Mouse (Mus musculus): ENCODE data around the gene Zfp629.

Zfp629 gene

DNA sequence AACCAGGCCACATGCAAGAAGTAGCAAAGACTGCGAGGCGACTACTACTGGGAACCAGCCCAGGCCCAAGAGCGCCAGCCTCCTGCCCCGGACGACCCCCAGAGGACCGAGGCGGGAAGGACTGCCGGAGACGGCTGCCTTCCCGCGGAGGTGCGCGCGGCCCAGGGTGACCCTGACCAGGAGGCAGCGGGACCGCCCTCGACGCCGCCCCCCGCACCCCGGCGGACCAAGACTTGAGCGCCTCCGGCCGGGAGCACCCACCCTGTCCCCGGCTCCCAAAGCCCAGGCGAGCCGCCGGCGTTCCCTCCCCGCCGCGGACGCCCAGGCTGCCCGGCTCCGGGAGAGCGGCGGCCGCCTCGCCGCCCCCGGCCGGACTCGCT, 1.1 kb downstream of the Zfp629 start:
- DNase-seq (ENCODE audit: low read depth, low spot score) = peak; percentile 38

DNA sequence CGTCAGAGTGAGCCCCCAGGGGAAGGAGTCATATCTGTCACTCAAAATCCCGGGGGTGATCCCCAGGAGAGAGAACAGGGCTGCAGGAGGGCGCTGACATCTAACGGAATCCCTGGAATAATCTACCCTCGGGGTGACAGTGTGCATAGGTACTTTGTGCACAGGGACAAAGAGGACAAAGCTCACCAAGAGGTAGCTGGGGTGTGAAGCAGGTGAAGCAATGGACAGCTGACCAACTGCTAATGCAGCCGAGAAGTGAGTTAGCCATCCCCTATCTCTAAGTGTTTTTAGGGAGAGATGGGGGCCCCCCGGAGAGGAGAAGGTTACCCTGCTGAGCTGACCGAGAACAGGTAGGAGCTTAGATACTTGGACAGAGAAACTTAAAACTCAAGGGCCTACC, 1.5 kb downstream of the Zfp629 start:
- DNase-seq (ENCODE audit: low read depth, low spot score) = no peak

DNA sequence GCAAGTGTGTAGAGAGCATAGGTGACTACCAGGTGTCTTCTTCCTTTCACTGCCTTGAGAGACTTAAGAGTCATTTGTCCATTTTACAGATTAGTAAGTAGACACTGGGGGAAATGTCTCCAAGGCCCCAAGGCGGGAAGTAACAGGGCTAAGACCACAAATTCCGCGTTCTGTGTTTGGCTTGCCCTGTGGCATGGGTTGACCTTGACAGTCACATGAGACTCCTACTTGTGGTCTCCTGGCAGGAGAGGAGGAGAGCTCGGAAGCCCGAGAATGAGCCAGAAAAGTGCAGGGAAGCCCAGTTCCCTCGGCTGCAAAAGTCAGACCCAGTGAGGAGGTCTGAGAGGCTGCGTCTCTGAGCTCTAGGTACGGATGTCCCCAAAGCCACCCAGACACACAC, 2.1 kb downstream of the Zfp629 start:
- DNase-seq (ENCODE audit: low read depth, low spot score) = no peak

DNA sequence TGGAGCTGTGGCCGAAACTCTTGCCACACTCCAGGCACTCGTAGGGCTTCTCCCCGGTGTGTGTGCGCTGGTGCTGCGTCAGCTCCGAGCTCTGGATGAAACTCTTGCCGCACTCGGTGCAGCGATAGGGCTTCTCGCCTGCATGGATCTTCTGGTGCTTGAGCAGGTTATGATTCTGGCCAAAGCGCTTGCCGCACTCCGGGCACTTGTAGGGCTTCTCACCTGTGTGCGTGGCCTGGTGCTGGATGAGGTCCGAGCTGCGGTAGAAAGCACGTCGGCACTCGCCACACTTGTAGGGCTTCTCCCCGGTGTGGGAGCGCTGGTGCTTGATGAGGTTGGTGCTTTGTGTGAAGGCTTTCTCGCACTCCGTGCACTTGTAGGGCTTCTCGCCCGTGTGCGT, 4.0 kb downstream of the Zfp629 start:
- DNase-seq (ENCODE audit: low read depth, low spot score) = no peak

DNA sequence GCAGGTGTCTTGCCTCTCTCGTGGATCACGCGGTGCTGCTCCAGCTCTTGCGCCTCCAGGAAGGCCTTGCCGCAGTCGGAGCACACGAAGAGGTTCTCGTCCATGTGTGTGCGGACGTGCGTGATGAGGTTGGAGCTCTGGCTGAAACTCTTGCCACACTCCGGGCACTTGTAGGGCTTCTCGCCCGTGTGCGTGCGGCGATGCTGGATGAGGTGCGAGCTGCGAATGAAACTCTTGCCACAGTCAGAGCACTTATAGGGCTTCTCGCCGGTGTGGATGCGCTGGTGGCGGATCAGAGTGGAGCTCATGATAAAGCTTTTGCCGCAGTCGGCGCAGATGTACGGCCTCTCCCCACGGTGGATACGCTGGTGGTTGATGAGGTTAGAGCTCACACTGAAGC, 4.6 kb downstream of the Zfp629 start:
- DNase-seq (ENCODE audit: low read depth, low spot score) = no peak

DNA sequence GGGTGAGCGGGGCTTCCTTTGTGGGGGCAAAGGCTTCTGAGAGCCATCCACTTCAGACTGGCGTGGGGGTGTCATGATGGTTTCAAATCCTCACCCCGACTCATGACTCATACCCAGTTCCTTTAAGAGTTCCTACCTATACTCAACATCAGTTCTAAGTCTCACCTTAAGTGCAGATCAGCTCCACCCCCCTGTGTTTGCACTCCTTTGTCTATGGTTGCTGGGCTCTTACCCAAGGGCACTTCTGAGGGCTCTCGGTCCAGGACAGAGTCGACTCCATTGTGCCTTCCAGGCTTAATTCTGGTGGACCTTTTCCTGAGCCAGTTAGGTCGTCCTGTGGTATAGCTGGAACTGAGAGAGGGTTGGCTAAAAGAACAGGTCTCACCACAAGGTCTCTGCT, 8.4 kb downstream of the Zfp629 start:
- no peak for DNase-seq (ENCODE audit: low read depth, low spot score)

DNA sequence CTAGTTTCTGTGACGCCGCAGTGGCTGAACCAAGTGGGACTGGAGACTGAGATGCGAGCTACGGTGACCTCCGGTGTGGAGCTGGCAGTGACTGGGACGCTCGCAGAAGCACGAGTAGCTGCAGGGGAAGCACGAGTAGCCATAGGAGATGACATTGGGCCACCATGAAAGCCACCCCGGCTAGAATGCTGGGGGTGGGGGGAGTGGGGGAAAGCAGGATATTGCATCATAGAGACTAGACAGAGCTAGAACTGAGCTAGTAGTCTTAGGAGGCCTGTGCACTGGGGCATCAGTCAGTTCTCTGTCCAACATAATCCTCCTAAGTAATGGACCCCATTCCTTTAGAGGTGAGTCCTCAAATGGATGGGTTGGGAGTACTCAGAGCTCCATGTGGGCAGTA, 11.3 kb downstream of the Zfp629 start:
- DNase-seq (ENCODE audit: low read depth, low spot score) = no peak

DNA sequence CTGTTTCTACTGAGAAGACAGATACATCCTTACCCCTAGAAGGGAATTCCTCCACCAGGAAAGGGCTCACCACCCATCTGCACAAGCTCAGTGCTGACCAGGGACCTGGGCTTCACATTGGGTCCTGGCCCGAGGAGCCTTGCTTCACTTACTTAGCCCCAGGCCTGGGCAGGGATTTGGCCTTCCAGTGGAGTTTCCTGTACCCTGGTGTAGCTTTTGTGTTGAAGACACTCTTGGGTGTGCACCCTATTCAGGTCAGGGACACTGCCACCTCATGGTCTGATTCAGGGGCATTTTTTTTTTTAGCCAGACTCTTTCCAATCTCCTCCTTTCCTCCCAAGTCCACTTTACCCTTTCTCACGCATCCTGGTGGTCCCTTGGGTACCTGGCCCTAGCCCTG, 12.7 kb downstream of the Zfp629 start:
- DNase-seq (ENCODE audit: low read depth, low spot score) = no peak

DNA sequence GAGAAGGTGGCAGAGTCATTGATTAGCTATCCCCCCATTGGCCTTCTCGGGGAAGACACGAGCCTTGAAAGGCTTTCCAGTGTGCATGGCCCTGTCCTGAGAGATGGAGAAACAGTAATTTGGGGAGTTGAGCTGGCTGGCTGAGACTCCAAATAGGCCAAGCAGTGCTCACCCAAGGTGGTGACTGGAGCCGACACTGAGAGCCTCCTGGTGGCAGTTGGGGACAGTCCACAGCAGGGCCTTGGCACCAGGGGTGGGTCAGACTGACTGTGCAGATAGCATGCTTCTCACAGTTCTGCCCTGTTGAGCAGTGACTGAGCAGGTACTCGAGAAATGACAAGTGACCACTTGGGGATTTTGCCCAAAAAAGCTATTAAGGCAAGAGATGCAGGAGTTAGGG, 13.9 kb downstream of the Zfp629 start:
- DNase-seq (ENCODE audit: low read depth, low spot score) = no peak

DNA sequence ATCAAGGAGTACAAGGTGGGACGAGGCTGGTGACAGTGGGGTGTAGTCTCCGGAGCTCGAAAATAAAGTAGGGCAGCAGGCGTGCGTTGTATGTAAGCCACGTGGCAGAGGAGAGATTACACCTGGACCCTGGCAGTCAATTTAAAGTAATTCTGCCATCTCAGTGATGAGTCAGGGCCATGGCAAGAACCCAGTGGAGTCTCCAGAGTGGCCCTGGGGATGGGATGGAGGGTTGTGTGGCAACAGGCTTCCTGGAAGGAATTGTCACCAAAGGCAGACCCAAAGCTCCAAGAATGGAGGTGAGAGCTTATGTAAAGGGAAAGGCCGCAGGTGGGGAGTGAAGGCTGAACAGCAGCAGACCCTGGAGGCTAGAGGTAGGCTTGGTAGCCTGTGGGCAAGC, 15.0 kb downstream of the Zfp629 start:
- no peak for DNase-seq (ENCODE audit: low read depth, low spot score)

DNA sequence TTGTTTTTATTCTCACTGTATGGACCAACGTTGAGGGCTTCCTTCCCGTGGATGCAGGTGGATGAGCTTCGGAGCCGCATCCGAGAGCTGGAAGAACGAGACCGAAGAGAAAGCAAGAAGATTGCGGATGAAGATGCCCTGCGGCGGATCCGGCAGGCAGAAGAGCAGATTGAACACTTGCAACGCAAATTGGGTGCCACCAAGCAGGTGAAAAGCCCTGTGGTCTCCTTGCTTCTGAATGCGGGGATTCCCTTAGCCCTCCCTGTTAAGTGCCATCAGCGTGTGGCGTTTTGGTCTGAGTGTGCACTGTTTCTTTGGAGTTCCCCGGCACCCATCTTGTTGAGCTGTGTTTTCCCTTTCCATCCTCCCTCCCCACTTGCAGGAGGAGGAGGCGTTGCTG, 18.9 kb downstream of the Zfp629 start:
- no peak for DNase-seq (ENCODE audit: low read depth, low spot score)

DNA sequence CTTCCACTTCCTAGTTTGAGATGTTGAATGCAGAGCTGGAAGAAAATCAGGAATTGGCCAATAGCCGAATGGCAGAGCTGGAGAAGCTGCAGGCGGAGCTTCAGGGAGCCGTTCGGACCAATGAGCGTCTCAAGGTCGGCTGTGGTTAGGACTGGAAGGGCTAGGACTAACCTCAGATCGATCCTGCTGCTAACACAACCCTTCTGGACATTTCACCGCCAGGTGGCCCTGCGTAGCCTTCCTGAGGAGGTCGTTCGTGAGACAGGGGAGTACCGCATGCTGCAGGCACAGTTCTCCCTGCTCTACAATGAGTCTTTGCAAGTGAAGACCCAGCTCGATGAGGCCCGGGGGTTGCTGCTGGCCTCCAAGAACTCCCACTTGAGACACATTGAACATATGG, 23.0 kb downstream of the Zfp629 start:
- no peak for DNase-seq (ENCODE audit: low read depth, low spot score)

DNA sequence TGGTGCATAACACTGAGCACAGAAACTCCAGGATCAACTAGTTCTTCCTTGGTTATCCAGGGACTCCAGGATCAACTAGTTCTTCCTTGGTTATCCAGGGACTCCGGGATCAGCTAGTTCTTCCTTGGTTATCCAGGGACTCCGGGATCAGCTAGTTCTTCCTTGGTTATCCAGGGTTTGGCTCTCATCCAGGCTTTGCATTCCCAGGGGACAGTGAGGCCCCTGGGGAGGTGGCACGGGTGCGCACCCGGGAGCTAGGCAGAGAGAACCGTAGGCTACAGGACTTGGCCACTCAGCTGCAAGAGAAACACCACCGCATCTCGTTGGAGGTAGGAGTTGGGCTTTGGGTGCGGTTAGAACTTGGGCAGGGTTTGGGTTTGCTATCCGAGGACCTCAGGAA, 24.5 kb downstream of the Zfp629 start:
- DNase-seq (ENCODE audit: low read depth, low spot score) = no peak

DNA sequence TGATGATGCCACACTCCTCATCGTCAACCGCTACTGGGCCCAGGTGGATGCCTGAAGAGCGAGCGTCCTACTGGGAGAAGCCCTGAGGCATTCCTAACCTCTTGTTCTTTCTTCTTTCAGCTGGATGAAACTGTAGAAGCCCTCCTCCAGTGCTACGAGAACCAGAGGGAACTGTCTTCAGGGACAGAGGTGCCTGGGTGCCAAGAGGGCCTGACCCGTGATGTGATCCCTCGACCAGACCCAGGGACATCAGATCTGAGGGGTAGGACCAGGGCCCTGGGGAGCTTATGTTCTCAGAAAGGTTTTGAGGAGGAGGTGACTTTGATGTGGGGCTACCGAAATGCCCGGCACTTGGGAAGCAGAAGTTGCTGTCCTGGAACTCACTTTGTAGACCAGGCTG, 26.0 kb downstream of the Zfp629 start:
- DNase-seq (ENCODE audit: low read depth, low spot score) = no peak

DNA sequence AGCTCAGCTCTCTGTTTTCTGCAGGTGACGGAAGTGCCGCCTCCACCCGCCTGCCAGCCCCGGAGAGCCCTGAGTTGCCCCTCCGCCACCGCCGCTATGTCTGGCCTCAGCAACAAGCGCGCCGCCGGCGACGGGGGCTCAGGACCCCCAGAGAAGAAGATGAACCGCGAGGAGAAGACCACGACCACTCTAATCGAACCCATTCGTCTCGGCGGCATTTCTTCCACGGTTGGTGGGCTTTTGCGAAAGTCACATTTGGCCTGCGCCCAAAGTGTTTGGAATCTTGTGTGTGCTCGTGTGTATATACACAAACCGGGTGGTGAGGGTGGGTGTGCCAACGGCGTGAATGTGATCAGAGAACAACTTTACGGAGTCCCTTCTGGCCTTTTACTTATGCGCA, 26.7 kb downstream of the Zfp629 start:
- no peak for DNase-seq (ENCODE audit: low read depth, low spot score)

DNA sequence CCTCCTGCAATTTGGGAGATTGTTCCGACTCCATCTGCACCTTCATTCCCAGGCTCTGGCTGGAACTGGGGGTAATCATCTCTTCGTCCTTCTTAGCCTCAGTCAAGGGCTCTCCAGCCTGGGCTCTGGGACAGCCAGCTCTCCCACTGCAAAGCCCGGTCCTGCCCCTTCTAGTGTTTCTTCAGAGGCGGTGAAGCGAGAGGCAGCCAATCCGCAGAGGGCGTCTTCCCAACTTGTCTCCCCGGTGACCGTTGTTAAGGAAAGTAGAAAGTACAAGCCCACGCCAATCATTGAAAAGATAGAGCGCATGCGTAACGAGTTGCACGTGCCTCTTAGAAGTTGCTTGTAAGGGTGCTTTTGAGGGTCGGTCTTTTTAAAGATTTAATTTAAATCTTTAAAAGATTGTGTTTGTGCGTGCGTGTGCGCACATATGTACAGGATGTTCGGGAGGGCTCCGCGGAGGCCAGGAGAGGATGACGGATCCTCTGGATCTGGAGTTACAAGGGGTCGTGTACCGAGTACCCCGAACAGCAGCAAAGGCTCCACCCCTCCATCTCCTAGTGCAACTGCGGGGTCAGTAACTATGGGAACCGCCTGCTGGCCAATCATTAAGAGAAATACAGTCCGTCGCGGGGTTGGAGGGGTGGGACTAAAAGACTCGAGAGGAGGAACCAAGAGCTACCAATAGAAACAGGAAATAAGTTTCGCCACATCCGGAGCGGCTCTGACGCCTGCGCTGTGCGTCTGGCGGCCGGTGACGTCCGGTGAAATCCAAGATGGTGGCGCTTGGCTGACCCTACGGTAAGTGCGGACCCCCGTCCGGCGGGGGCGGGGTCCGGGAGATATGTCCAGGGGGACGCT, 27.4 kb downstream of the Zfp629 start, which contains the start of the genes Ccdc189 and Rnf40:
Gene Ccdc189, minus strand, starts transcription at position 585 of the 861 bp plus-strand sequence.
Gene Rnf40, plus strand, starts transcription at position 757 of the 861 bp plus-strand sequence.
- DNase-seq (ENCODE audit: low read depth, low spot score) = peak; percentile 94

DNA sequence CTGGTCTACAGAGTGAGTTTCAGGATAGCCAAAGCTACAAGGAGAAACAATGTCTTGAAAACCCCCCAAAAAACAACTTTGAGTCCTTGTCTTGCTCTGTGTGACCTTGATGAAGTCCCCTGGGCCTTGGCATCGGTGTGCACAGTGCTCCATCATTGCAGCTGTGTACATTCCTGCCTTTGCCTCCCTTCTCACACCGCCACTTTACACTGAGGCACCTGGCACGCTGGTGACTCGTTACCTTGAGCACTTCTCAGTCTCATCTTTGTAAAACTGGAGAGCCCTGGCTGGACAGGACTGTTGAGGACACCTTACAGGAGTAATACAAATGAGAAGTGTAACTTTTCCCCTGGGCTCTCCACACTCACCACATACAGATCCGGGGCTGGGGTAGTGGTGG, 28.4 kb downstream of the Zfp629 start:
- no peak for DNase-seq (ENCODE audit: low read depth, low spot score)

DNA sequence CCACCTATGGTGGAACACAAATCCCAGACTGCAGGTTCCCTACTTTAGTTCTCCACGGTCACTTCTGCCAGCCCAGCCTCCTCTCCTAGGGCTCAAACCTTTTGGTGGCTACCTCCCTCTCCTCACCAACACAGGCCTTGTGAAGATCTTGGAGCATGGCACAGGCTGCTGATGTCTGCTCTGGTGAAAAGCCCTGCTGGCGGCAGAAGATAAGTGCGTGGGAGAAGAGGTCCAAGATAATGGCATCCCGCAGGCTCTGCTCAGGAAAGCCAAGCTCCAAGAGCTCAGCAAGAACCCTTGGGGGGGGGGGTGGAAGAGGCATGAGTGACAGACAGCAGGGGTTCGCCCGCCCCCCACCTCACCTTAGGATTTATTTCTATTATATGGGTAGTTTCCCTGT, 29.4 kb downstream of the Zfp629 start:
- DNase-seq (ENCODE audit: low read depth, low spot score) = no peak

DNA sequence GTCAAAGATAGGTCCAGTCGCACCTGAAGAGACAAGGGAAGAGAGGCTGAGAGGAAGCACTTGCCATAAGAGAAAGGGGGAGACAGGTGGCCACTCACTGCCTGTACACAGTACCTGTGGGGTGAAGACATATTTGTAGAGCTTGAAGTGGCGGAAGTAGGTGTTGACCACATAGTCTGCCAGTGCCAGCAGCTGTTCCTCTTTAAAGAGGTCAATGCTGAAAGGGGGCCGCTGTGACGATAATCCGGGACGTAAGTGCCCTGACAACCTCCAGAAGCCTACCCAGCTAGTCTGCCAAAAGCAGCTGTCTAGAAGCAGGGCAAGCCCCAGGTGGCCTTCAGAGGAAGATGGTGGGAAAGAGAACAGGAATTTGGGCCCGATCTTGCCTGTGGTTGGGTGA, 30.6 kb downstream of the Zfp629 start:
- DNase-seq (ENCODE audit: low read depth, low spot score) = no peak

DNA sequence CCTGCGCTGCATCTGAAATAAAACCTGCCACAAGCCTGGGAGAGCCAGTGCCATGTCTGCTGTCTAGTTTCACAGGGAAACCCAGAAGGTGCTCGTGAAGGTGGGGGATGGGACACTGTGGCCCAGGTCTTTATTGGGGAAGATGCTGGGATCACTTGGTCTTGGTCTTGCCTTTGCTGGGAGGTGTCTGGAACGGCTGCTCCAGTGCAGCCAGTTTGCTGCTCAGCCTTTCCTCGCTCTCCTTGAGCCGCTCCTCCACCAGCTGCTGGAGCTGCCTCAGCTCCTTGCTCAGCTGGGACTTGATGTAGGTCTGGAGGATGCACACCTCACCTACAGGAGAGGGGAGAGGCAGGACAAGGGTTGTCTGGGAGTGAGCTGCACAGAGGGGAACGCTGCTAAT, 32.3 kb downstream of the Zfp629 start:
- DNase-seq (ENCODE audit: low read depth, low spot score) = no peak

DNA sequence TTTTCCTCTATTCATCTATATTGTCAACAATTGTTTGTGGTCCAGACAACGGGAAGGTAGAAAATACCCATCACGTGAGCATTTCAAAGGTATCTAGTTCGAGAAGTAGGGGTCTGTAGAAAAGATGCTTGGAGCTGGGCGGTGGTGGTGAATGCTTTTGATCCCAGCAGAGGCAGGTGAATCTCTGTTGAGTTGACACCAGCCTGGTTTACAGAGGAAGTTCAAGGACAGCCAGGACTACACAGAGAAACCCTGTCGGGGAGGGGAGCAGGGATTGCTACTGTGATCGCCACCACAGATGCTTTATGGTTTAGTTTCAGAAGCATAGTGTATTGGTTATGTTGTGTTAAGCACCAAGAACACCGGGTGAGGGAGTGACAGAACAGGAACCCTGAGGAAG, 41.5 kb downstream of the Zfp629 start:
- peak; percentile 21 for DNase-seq (ENCODE audit: low read depth, low spot score)

DNA sequence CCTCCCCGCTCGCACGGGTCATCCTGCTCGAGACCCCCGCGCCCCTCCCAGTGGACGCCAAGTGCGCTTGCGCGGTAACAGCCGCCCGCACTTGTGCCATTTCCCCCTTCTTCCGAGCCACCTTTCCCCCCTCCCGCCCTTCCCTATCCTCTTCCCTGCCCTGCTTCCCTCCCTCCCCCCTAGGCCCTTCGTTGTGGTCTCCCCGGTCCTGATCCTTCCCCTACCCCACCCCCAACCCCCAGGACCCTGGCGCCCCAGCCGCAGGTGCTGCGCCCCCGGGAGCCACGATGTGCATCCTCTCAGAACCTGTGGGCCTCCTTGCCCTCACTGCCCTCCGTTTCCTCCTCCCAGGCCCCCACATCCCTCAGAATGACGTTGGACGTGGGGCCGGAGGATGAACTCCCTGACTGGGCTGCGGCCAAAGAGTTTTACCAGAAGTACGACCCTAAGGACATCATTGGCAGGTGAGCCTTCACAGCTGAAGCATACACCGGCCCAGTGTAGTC, 42.0 kb downstream of the Zfp629 start:
- no peak for DNase-seq (ENCODE audit: low read depth, low spot score)

DNA sequence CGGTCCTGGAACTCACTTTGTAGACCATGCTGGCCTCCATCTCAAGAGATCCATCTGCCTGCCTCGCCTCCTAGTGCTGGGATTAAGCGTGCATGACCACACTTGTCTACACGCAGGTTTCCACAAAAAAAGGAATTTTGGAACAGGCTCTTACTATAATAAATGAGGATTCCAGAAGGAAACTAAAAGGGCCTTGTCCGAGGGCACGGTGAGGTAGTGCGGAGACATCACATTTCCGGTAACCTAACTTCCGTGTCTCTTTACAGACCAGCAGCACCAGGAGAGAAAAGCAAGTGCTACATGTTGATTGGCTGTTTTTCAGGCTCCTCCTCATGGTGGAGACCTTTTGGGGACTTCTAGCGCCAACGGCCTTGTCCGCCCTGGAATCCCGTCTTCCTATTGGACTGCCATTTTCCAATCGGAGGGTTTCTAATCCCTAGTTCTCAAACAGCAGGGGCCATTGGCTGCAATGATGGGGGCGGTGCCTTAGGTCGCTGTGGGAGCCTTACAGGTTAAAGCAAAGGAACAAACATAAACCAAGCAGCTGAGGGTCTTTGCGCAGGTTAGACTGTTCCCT, 42.6 kb downstream of the Zfp629 start, which contains the start of gene Phkg2:
Gene Phkg2, plus strand, starts transcription at position 446 of the 577 bp plus-strand sequence.
- peak; percentile 96 for DNase-seq (ENCODE audit: low read depth, low spot score)

Measured in CD4-positive, CD25-positive, alpha-beta regulatory T cell, adult 2 months (primary cell).